Mouse (Mus musculus): Measurements from ENCODE around the gene Six5.

The Six5 gene

GRCm38 (mm10) chr7:19147497-19148045, 53.2 kb downstream of the Six5 start:
- no peak for DNase-seq (ENCODE audit: low read depth)
